ENCODE assay signal across 30 mouse cellular contexts in the genomic region with DNA sequence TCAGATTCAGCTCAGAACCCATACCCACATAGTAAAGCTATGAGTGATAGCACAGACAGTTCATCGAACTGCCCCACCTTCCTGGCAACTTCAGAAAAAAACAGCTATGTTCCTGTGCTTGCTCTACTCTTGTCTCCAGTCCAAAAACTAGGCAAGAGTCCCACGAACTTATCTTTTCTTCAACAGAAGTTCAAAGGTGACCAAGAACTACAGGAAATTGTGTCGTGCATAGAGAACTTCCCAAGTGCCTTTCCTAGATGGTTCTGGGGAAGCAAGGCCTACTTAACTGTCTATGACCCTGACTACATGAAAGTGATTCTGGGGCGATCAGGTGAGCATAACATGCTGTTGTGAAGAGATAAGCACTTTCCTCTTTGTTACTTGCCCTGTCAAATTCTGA. TPM values are rescaled to one million over a fixed set of nuclear protein-coding genes. Genes with fewer than 3 reads are reported as not detected.
"Had no signal": no experiment of that assay in that cellular context is flagged by ENCODE, and none has a peak within 500 bp of the region (broad histone marks: within the 10 kb centered on the region; RNA-seq: fewer than 3 reads in every experiment).

No protein-coding gene starts in this region.

- H3K36me3 ChIP-seq: heart, embryonic 12.5 days; hindbrain, embryonic 13.5 days; hindbrain, embryonic 15.5 days; kidney, embryonic 15.5 days; limb, embryonic 13.5 days; limb, embryonic 15.5 days; liver, embryonic 13.5 days; liver, embryonic 15.5 days had no signal

- H3K4me3 ChIP-seq: heart, embryonic 12.5 days; hindbrain, embryonic 13.5 days; hindbrain, embryonic 15.5 days; kidney, embryonic 15.5 days; limb, embryonic 13.5 days; limb, embryonic 15.5 days; liver, embryonic 13.5 days; liver, embryonic 15.5 days had no signal

- H3K9me3 ChIP-seq: heart, embryonic 12.5 days; hindbrain, embryonic 13.5 days; hindbrain, embryonic 15.5 days; kidney, embryonic 15.5 days; limb, embryonic 13.5 days; limb, embryonic 15.5 days; liver, embryonic 13.5 days; liver, embryonic 15.5 days had no signal

- H3K27me3 ChIP-seq: heart, embryonic 12.5 days; hindbrain, embryonic 13.5 days; hindbrain, embryonic 15.5 days; kidney, embryonic 15.5 days; limb, embryonic 13.5 days; limb, embryonic 15.5 days; liver, embryonic 13.5 days; liver, embryonic 15.5 days had no signal

- H3K4me1 ChIP-seq: heart, embryonic 12.5 days; hindbrain, embryonic 13.5 days; hindbrain, embryonic 15.5 days; kidney, embryonic 15.5 days; limb, embryonic 13.5 days; limb, embryonic 15.5 days; liver, embryonic 13.5 days; liver, embryonic 15.5 days had no signal

- H3K4me2 ChIP-seq: heart, embryonic 12.5 days; hindbrain, embryonic 13.5 days; hindbrain, embryonic 15.5 days; kidney, embryonic 15.5 days; limb, embryonic 13.5 days; limb, embryonic 15.5 days; liver, embryonic 13.5 days; liver, embryonic 15.5 days had no signal

- DNase-seq: forebrain, postnatal 0 days; gastrocnemius, postnatal 14 days; gastrocnemius, postnatal 36 days; heart, adult 18-20 months; heart, postnatal 10 days; kidney, adult 18-20 months; kidney, adult 9 months; kidney, postnatal 14 days; kidney, postnatal 36 days; layer of hippocampus, adult 9-11 months; layer of hippocampus, postnatal 36 days; left cerebral cortex, postnatal 4 days; liver, embryonic 13.5 days had no signal

- H3K27ac ChIP-seq: hindbrain, embryonic 13.5 days; hindbrain, embryonic 15.5 days; hindbrain, postnatal 0 days; kidney, embryonic 15.5 days; kidney, postnatal 0 days; limb, embryonic 13.5 days; limb, embryonic 15.5 days; liver, embryonic 13.5 days; liver, embryonic 15.5 days had no signal

- H3K9ac ChIP-seq: forebrain, postnatal 0 days; heart, embryonic 12.5 days; hindbrain, embryonic 13.5 days; hindbrain, embryonic 15.5 days; kidney, embryonic 15.5 days; limb, embryonic 13.5 days; limb, embryonic 15.5 days; liver, embryonic 13.5 days; liver, embryonic 15.5 days had no signal

- ATAC-seq: forebrain, postnatal 0 days; hindbrain, postnatal 0 days; intestine, embryonic 16.5 days had no signal

RNA-seq across cellular contexts. Expression of gene Cyp4a10, which starts 1.4 kb away (rescaled TPM):
- polyA plus RNA-seq: forebrain, postnatal 0 days; heart, embryonic 12.5 days; heart, embryonic 14.5 days; heart, embryonic 16.5 days; hindbrain, embryonic 11.5 days; hindbrain, embryonic 13.5 days; hindbrain, embryonic 15.5 days; hindbrain, postnatal 0 days; intestine, embryonic 14.5 days; large intestine, adult 2 months; limb, embryonic 11.5 days; limb, embryonic 13.5 days; limb, embryonic 15.5 days; liver, embryonic 13.5 days; liver, embryonic 15.5 days had no signal

RNA-seq across cellular contexts. Expression of gene Cyp4a14, which starts 23.5 kb away (rescaled TPM):
- polyA plus RNA-seq: forebrain, postnatal 0 days; gonadal fat pad, adult 2 months; heart, embryonic 12.5 days; heart, embryonic 14.5 days; heart, embryonic 16.5 days; hindbrain, embryonic 11.5 days; hindbrain, embryonic 13.5 days; hindbrain, embryonic 15.5 days; hindbrain, postnatal 0 days; intestine, embryonic 14.5 days; intestine, embryonic 16.5 days; large intestine, adult 2 months; limb, embryonic 11.5 days; limb, embryonic 13.5 days; limb, embryonic 15.5 days; liver, embryonic 13.5 days; liver, embryonic 15.5 days had no signal

RNA-seq across cellular contexts. Expression of gene Cyp4a31, which starts 44.0 kb away (rescaled TPM):
- polyA plus RNA-seq: forebrain, postnatal 0 days; gonadal fat pad, adult 2 months; heart, embryonic 12.5 days; heart, embryonic 14.5 days; heart, embryonic 16.5 days; hindbrain, embryonic 11.5 days; hindbrain, embryonic 13.5 days; hindbrain, embryonic 15.5 days; hindbrain, postnatal 0 days; intestine, embryonic 14.5 days; intestine, embryonic 16.5 days; large intestine, adult 2 months; limb, embryonic 11.5 days; limb, embryonic 13.5 days; limb, embryonic 15.5 days; liver, embryonic 13.5 days had no signal
